Mouse (Mus musculus) Patski (cell line): ENCODE results near the gene Samd7. TPM values are rescaled to one million over a fixed set of nuclear protein-coding genes. Genes with fewer than 3 reads are reported as not detected.

Experiments
- ATAC-seq: fragments of 100-300 bp; one replicate; pipeline ENCODE4 v1.8.0; 2021
- CTCF ChIA-PET: fragments of 350-600 bp; sonication (Branson Sonifier 250); formaldehyde crosslinking; loops from one replicate; lab custom pipeline; 2022; ENCODE audit warnings: inconsistent platforms; lab: Charles Lee
- POLR2A ChIA-PET: fragments of 350-600 bp; sonication (Branson Sonifier 250); formaldehyde crosslinking; loops from one replicate; lab custom pipeline; 2022; ENCODE audit warnings: antibody characterized with exemption, inconsistent platforms; lab: Charles Lee
- DNase-seq: peaks from one replicate; pipeline ENCODE4 v3.0.0-alpha.2; 2011; ENCODE audit warnings: low read depth, low spot score
- H3K27me3 ChIP-seq: fragments of 371-371 bp; one replicate; pipeline ENCODE4 v1.5.1; 2021
- CTCF ChIP-seq: fragments of 100-300 bp; IDR thresholded peaks from one replicate; pipeline ENCODE4 v1.5.1; 2021
- in situ Hi-C: fragments of 300-500 bp; cut with MboI; formaldehyde crosslinking; loops from 3 replicates; pipeline ENCODE4 v1.11.1; 2018; ENCODE audit warnings: low pct_unique_long_range_greater_than_20kb, mixed read lengths
- polyA plus RNA-seq: library from polyadenylated mRNA; unstranded; gene quantifications from one replicate; pipeline ENCODE4 v1.2.3, GENCODE M21; 2021

The Samd7 gene
- polyA plus RNA-seq, 1 experiment from 2014 or later: not detected

GRCm38 (mm10) chr3:30748316-30748715, 2.2 kb downstream of the Samd7 start:
- H3K27me3 ChIP-seq: no peaks in the 10 kb centered on the region
- ChIA-PET POLR2A (no interaction called here), CTCF (interaction anchor here (1.8 to 8.1 kb wide), 2 partner anchors 11 to 12 kb away, joined by 4 to 36 read pairs; no protein-coding TSS in a partner anchor)
- DNase-seq (no peak), ATAC-seq (no peak)
- in situ Hi-C loops: no loop called here
- no peak for TF ChIP-seq CTCF

GRCm38 (mm10) chr3:30754696-30755095, 8.6 kb downstream of the Samd7 start:
- no peaks in the 10 kb centered on the region for H3K27me3 ChIP-seq
- ATAC-seq: no peak
- TF ChIP-seq CTCF: no peak
- DNase-seq: no peak
- in situ Hi-C loops: no loop called here
- ChIA-PET POLR2A (interaction anchor here (0.6 kb wide), 1 partner anchor 13 kb away, joined by 3 read pairs; no protein-coding TSS in a partner anchor), CTCF (interaction anchor here (1.5 kb wide), 1 partner anchor 8 kb away, joined by 4 read pairs; the partner anchor contains the start of gene Samd7)

GRCm38 (mm10) chr3:30764877-30765276, 18.8 kb downstream of the Samd7 start:
- ChIA-PET POLR2A (no interaction called here), CTCF (interaction anchor here (0.8 kb wide), 1 partner anchor 33 kb away, joined by 3 read pairs; no protein-coding TSS in a partner anchor)
- in situ Hi-C loops: no loop called here
- DNase-seq: no peak
- H3K27me3 ChIP-seq: no peaks in the 10 kb centered on the region
- ATAC-seq: no peak
- no peak for TF ChIP-seq CTCF

GRCm38 (mm10) chr3:30765311-30766027, 19.4 kb downstream of the Samd7 start:
- POLR2A ChIA-PET: no interaction called here
- DNase-seq: no peak
- no peak for ATAC-seq
- in situ Hi-C loops: no loop called here
- H3K27me3 ChIP-seq: no peaks in the 10 kb centered on the region
- CTCF ChIA-PET: no interaction called here
- TF ChIP-seq CTCF: peak; percentile 23

GRCm38 (mm10) chr3:30766177-30766576, 20.1 kb downstream of the Samd7 start:
- in situ Hi-C loops: no loop called here
- CTCF ChIA-PET: interaction anchor here (1.3 kb wide), 1 partner anchor 41 kb away, joined by 3 read pairs; no protein-coding TSS in a partner anchor
- no peak for TF ChIP-seq CTCF
- ATAC-seq (peak; percentile 96), DNase-seq (peak; percentile 95)
- no peaks in the 10 kb centered on the region for H3K27me3 ChIP-seq
- POLR2A ChIA-PET: interaction anchor here (0.6 kb wide), 1 partner anchor 26 kb away, joined by 4 read pairs; no protein-coding TSS in a partner anchor

- DNase-seq: no peak
- POLR2A ChIA-PET: interaction anchor here (1.0 kb wide), 1 partner anchor 13 kb away, joined by 3 read pairs; no protein-coding TSS in a partner anchor
- CTCF ChIA-PET: interaction anchor here (1.1 to 1.3 kb wide), 3 partner anchors 9 to 42 kb away, joined by 3 to 4 read pairs (median 3); no protein-coding TSS in a partner anchor
- no peak for ATAC-seq
- no peaks in the 10 kb centered on the region for H3K27me3 ChIP-seq
- in situ Hi-C loops: no loop called here
- no peak for TF ChIP-seq CTCF
Measured at GRCm38 (mm10) chr3:30767271-30767670, 21.2 kb downstream of the Samd7 start.

- in situ Hi-C loops: no loop called here
- H3K27me3 ChIP-seq: no peaks in the 10 kb centered on the region
- ATAC-seq (no peak), DNase-seq (no peak)
- TF ChIP-seq CTCF: no peak
- ChIA-PET CTCF (interaction anchor here (0.7 to 1.6 kb wide), 4 partner anchors 8 to 74 kb away, joined by 3 to 4 read pairs (median 4); no protein-coding TSS in a partner anchor), POLR2A (interaction anchor here (0.6 kb wide), 1 partner anchor 164 kb away, joined by 3 read pairs; no protein-coding TSS in a partner anchor)
Measured at GRCm38 (mm10) chr3:30769755-30770515, 23.8 kb downstream of the Samd7 start.

- no peak for DNase-seq
- H3K27me3 ChIP-seq: no peaks in the 10 kb centered on the region
- ChIA-PET CTCF (interaction anchor here (1.1 kb wide), 1 partner anchor 75 kb away, joined by 4 read pairs; no protein-coding TSS in a partner anchor), POLR2A (no interaction called here)
- ATAC-seq: no peak
- TF ChIP-seq CTCF: no peak
- in situ Hi-C loops: no loop called here
Measured at GRCm38 (mm10) chr3:30771560-30771959, 25.5 kb downstream of the Samd7 start.

GRCm38 (mm10) chr3:30772631-30773030, 26.5 kb downstream of the Samd7 start:
- ChIA-PET CTCF (interaction anchor here (0.7 kb wide), 1 partner anchor 9 kb away, joined by 3 read pairs; no protein-coding TSS in a partner anchor), POLR2A (no interaction called here)
- in situ Hi-C loops: no loop called here
- ATAC-seq (no peak), DNase-seq (no peak)
- no peak for TF ChIP-seq CTCF
- no peaks in the 10 kb centered on the region for H3K27me3 ChIP-seq

- ATAC-seq (no peak), DNase-seq (no peak)
- H3K27me3 ChIP-seq: no peaks in the 10 kb centered on the region
- ChIA-PET POLR2A (interaction anchor here (0.5 kb wide), 1 partner anchor 761 kb away, joined by 3 read pairs; no protein-coding TSS in a partner anchor), CTCF (interaction anchor here (1.8 kb wide), 1 partner anchor 14 kb away, joined by 3 read pairs; no protein-coding TSS in a partner anchor)
- TF ChIP-seq CTCF: no peak
- in situ Hi-C loops: no loop called here
Measured at GRCm38 (mm10) chr3:30774677-30775076, 28.6 kb downstream of the Samd7 start.
